Mouse (Mus musculus) stomach, postnatal 0 days (tissue): ENCODE data around the gene Nanos2. TPM values are rescaled to one million over a fixed set of nuclear protein-coding genes. Genes with fewer than 3 reads are reported as not detected.

Experiments
- ATAC-seq: fragments of 200-750 bp; cut with Nextera tagmentation; 2 replicates; pipeline ENCODE4 v1.8.0; 2017; ENCODE audit not compliant: low FRiP score, low TSS enrichment
- DNase-seq: peaks from one replicate; pipeline ENCODE4 v3.0.0-alpha.2; 2016; ENCODE audit warnings: low spot score
- H3K27ac ChIP-seq: fragments of 300-500 bp; sonication (generic); replicated peaks from 2 replicates; pipeline ENCODE4 v1.5.1; 2014; ENCODE audit warnings: mild to moderate bottlenecking, control low read depth
- H3K27me3 ChIP-seq: fragments of 300-500 bp; sonication (generic); 2 replicates; pipeline ENCODE4 v1.6.1; 2014; ENCODE audit warnings: low read length; ENCODE audit not compliant: control insufficient read depth, insufficient read depth
- H3K36me3 ChIP-seq: fragments of 300-500 bp; sonication (generic); 2 replicates; pipeline ENCODE4 v1.6.1; 2014; ENCODE audit warnings: low read length, mixed read lengths; ENCODE audit not compliant: control insufficient read depth, insufficient read depth
- H3K4me1 ChIP-seq: fragments of 300-500 bp; sonication (generic); replicated peaks from 2 replicates; pipeline ENCODE4 v1.6.1; 2014; ENCODE audit warnings: antibody characterized with exemption; ENCODE audit not compliant: control insufficient read depth, insufficient read depth
- H3K4me2 ChIP-seq: fragments of 300-500 bp; sonication (generic); replicated peaks from 2 replicates; pipeline ENCODE4 v1.6.1; 2014; ENCODE audit warnings: low read depth, mild to moderate bottlenecking, control low read depth, moderate library complexity
- H3K4me3 ChIP-seq: fragments of 300-500 bp; sonication (generic); 2 replicates; pipeline ENCODE4 v1.5.1; 2014; ENCODE audit warnings: low read depth, low read length, control low read depth
- H3K9ac ChIP-seq: fragments of 300-500 bp; sonication (generic); 2 replicates; pipeline ENCODE4 v1.6.1; 2014; ENCODE audit warnings: mild to moderate bottlenecking, low read length, control low read depth, mixed read lengths
- H3K9me3 ChIP-seq: fragments of 300-500 bp; sonication (generic); 2 replicates; pipeline ENCODE4 v1.6.1; 2016; ENCODE audit warnings: low read length; ENCODE audit not compliant: control insufficient read depth
- CTCF ChIP-seq: IDR thresholded peaks from 2 replicates; pipeline ENCODE4 v1.5.1; 2016; ENCODE audit warnings: antibody characterized with exemption, low read depth, mild to moderate bottlenecking, moderate library complexity
- EP300 ChIP-seq: optimal IDR thresholded peaks from 2 replicates; pipeline ENCODE3; 2016; ENCODE audit warnings: antibody characterized with exemption
- WGBS: fragments of 180-500 bp; shearing (Covaris S2); extraction: QIAGEN DNeasy Blood & Tissue Kit; methylation state at CpG from one replicate; pipeline ENCODE4 v1.1.7; 2014; 5-methylcytosine and 5-hydroxymethylcytosine counted together
- polyA plus RNA-seq: library from polyadenylated mRNA; unstranded; fragments of >200 nt; fragmentation: Nextera tagmentation; extraction: Ambion mirVana; gene quantifications from 2 replicates; pipeline ENCODE4 v1.2.1, GENCODE M21; 2015

Nanos2 gene
- polyA plus RNA-seq, 1 experiment from 2014 or later = not detected

- no peaks in the 10 kb centered on the region for H3K27me3 ChIP-seq
- H3K4me1 ChIP-seq = no peaks in the 10 kb centered on the region
- DNase-seq = no peak
- TF ChIP-seq CTCF (no peak), EP300 (no peak)
- no peak for ATAC-seq
- H3K9ac ChIP-seq = no peak overlapping the region
- H3K27ac ChIP-seq = no peak overlapping the region
- WGBS = 82% methylated on average over 4 of the region's 4 CpGs
- H3K9me3 ChIP-seq = no peaks in the 10 kb centered on the region
- H3K36me3 ChIP-seq = no peaks in the 10 kb centered on the region
- no peak overlapping the region for H3K4me3 ChIP-seq
- no peak overlapping the region for H3K4me2 ChIP-seq
Observed at GRCm38 (mm10) chr7:19016042-19016441, 28.8 kb downstream of the Nanos2 start.

- no peaks in the 10 kb centered on the region for H3K36me3 ChIP-seq
- H3K9ac ChIP-seq = no peak overlapping the region
- no peak overlapping the region for H3K4me3 ChIP-seq
- no peak overlapping the region for H3K27ac ChIP-seq
- no peak for TF ChIP-seq EP300
- no peak for TF ChIP-seq CTCF
- no peaks in the 10 kb centered on the region for H3K9me3 ChIP-seq
- H3K4me2 ChIP-seq = no peak overlapping the region
- ATAC-seq (no peak), DNase-seq (no peak)
- H3K4me1 ChIP-seq = no peaks in the 10 kb centered on the region
- no peaks in the 10 kb centered on the region for H3K27me3 ChIP-seq
- 87% methylated on average over 7 of the region's 7 CpGs for WGBS
Observed at GRCm38 (mm10) chr7:19017909-19018308, 30.7 kb downstream of the Nanos2 start.

- H3K9ac ChIP-seq = no peak overlapping the region
- H3K4me3 ChIP-seq = no peak overlapping the region; the same call in 1 of the 2 replicates
- no peaks in the 10 kb centered on the region for H3K36me3 ChIP-seq
- no peaks in the 10 kb centered on the region for H3K9me3 ChIP-seq
- H3K27ac ChIP-seq = 0 out of 2 replicates have a peak overlapping the region, but pooled peaks have one; percentile 18
- H3K27me3 ChIP-seq = 0 out of 2 replicates have a peak, but pooled peaks cover 7% of the 10 kb centered on the region
- H3K4me1 ChIP-seq = no peaks in the 10 kb centered on the region
- TF ChIP-seq EP300 (no peak), CTCF (no peak)
- peak overlapping the region; percentile 45 for H3K4me2 ChIP-seq
- 13% methylated on average over 8 of the region's 8 CpGs for WGBS
- no peak for ATAC-seq
- no peak for DNase-seq
Observed at GRCm38 (mm10) chr7:19021048-19021447, 33.8 kb downstream of the Nanos2 start.

GRCm38 (mm10) chr7:19022189-19022958, 35.2 kb downstream of the Nanos2 start:
- Histone ChIP-seq H3K4me3 (peak overlapping the region; percentile 42), H3K9ac (peak overlapping the region; percentile 48)
- WGBS = 39% methylated on average over 18 of the region's 18 CpGs

GRCm38 (mm10) chr7:19023357-19023814, 36.2 kb downstream of the Nanos2 start, which contains the start of gene Foxa3:
Gene Foxa3 (minus strand): TSS chr7:19023538.
- WGBS = 1% methylated on average over 29 of the region's 30 CpGs
- no peaks in the 10 kb centered on the region for H3K9me3 ChIP-seq
- H3K4me2 ChIP-seq = peak within 1 kb of the TSS; percentile 92
- peak; percentile 68 for TF ChIP-seq CTCF
- TF ChIP-seq EP300 = no peak
- peak within 1 kb of the TSS; percentile 97 for H3K4me3 ChIP-seq
- H3K27me3 ChIP-seq = 0 out of 2 replicates have a peak, but pooled peaks cover 7% of the 10 kb centered on the region
- peak within 1 kb of the TSS; percentile 88 for H3K9ac ChIP-seq
- DNase-seq = peak; percentile 89
- H3K4me1 ChIP-seq = no peaks in the 10 kb centered on the region
- no peaks in the 10 kb centered on the region for H3K36me3 ChIP-seq
- H3K27ac ChIP-seq = peak within 1 kb of the TSS; percentile 73
- peak; percentile 71 for ATAC-seq

More at GRCm38 (mm10) chr7:19022189-19022958, 35.2 kb downstream of the Nanos2 start:
- H3K36me3 ChIP-seq = no peaks in the 10 kb centered on the region
- ATAC-seq = no peak
- H3K4me1 ChIP-seq = no peaks in the 10 kb centered on the region
- TF ChIP-seq CTCF = no peak
- no peak for TF ChIP-seq EP300
- 0 out of 2 replicates have a peak, but pooled peaks cover 7% of the 10 kb centered on the region for H3K27me3 ChIP-seq
- peak overlapping the region; percentile 70 for H3K27ac ChIP-seq
- H3K9me3 ChIP-seq = no peaks in the 10 kb centered on the region
- peak overlapping the region; percentile 45 for H3K4me2 ChIP-seq
- DNase-seq = peak; percentile 67

- WGBS = under 1% methylated on average over 50 of the region's 50 CpGs
- H3K9me3 ChIP-seq = no peaks in the 10 kb centered on the region
- DNase-seq (peak; percentile 96), ATAC-seq (peak; percentile 93)
- peaks cover 1% of the 10 kb centered on the region for H3K36me3 ChIP-seq
- H3K27ac ChIP-seq = peak within 1 kb of the TSS; percentile 73
- peak within 1 kb of the TSS; percentile 88 for H3K9ac ChIP-seq
- H3K4me1 ChIP-seq = no peaks in the 10 kb centered on the region
- H3K4me2 ChIP-seq = peak within 1 kb of the TSS; percentile 92
- TF ChIP-seq EP300 (no peak), CTCF (no peak)
- H3K4me3 ChIP-seq = peak within 1 kb of the TSS; percentile 97
- H3K27me3 ChIP-seq = 0 out of 2 replicates have a peak, but pooled peaks cover 7% of the 10 kb centered on the region
Observed at GRCm38 (mm10) chr7:19024096-19024506, 36.9 kb downstream of the Nanos2 start, which contains the start of gene Sympk. Gene Sympk (plus strand): TSS chr7:19024377.
